Mouse (Mus musculus) heart, embryonic 14.5 days (tissue): ENCODE results near the gene Adamts5. TPM values are rescaled to one million over a fixed set of nuclear protein-coding genes. Genes with fewer than 3 reads are reported as not detected.

Source experiments
- ATAC-seq: fragments of 200-750 bp; cut with Nextera tagmentation; 2 replicates; pipeline ENCODE4 v1.8.0; 2017; ENCODE audit warnings: low read depth, moderate TSS enrichment; ENCODE audit not compliant: insufficient number of reproducible peaks, insufficient read depth, low FRiP score
- H3K27ac ChIP-seq, 2 experiments: fragments of 200-500 bp in 1 of 2; fragments of 300-500 bp in 1 of 2; sonication (generic) in 1 of 2; replicated peaks in 1 of 2; 2 replicates each; pipeline ENCODE4 v1.5.1; 2012 to 2014; ENCODE audit warnings: low read depth in 2 of 2, low read length in 2 of 2, control low read depth in 1 of 2, mild to moderate bottlenecking in 1 of 2, mixed read lengths in 1 of 2; ENCODE audit not compliant: control insufficient read depth in 1 of 2, insufficient read depth in 1 of 2
- H3K27me3 ChIP-seq: fragments of 300-500 bp; sonication (generic); 2 replicates; pipeline ENCODE4 v1.6.1; 2014; ENCODE audit warnings: mild to moderate bottlenecking, low read length, control low read depth; ENCODE audit not compliant: control insufficient read depth, insufficient read depth
- H3K36me3 ChIP-seq: fragments of 300-500 bp; sonication (generic); 2 replicates; pipeline ENCODE4 v1.6.1; 2014; ENCODE audit warnings: mild to moderate bottlenecking, control low read depth, low read length, mixed read lengths; ENCODE audit not compliant: control insufficient read depth, insufficient read depth
- H3K4me1 ChIP-seq, 2 experiments: fragments of 200-500 bp in 1 of 2; fragments of 300-500 bp in 1 of 2; sonication (generic) in 1 of 2; 2 replicates each; pipeline ENCODE4 v1.6.1; 2012 to 2014; ENCODE audit warnings: low read length in 2 of 2, control low read depth in 1 of 2, mixed read lengths in 1 of 2; ENCODE audit not compliant: control insufficient read depth in 2 of 2, insufficient read depth in 2 of 2
- H3K4me2 ChIP-seq: fragments of 300-500 bp; sonication (generic); 2 replicates; pipeline ENCODE4 v1.6.1; 2014; ENCODE audit warnings: mild to moderate bottlenecking, low read length
- H3K4me3 ChIP-seq, 2 experiments: fragments of 200-500 bp in 1 of 2; fragments of 300-500 bp in 1 of 2; sonication (generic) in 1 of 2; 2 replicates each; pipeline ENCODE4 v1.5.1; 2012 to 2014; ENCODE audit warnings: low read length in 2 of 2, mild to moderate bottlenecking in 2 of 2, control low read depth in 1 of 2, low read depth in 1 of 2, moderate library complexity in 1 of 2; ENCODE audit not compliant: control insufficient read depth in 1 of 2, insufficient read depth in 1 of 2
- H3K9ac ChIP-seq: fragments of 300-500 bp; sonication (generic); 2 replicates; pipeline ENCODE4 v1.6.1; 2014; ENCODE audit warnings: mild to moderate bottlenecking, low read length
- H3K9me3 ChIP-seq: fragments of 300-500 bp; sonication (generic); 2 replicates; pipeline ENCODE4 v1.6.1; 2016; ENCODE audit warnings: low read length, control low read depth; ENCODE audit not compliant: control insufficient read depth
- WGBS: fragments of 180-500 bp; shearing (Covaris S2); extraction: QIAGEN DNeasy Blood & Tissue Kit; methylation state at CpG from one replicate; pipeline ENCODE4 v1.1.7; 2014; 5-methylcytosine and 5-hydroxymethylcytosine counted together
- polyA plus RNA-seq: library from polyadenylated mRNA; unstranded; fragments of >200 nt; fragmentation: Nextera tagmentation; extraction: Ambion mirVana; gene quantifications from 2 replicates; pipeline ENCODE4 v1.2.1, GENCODE M21; 2014

Adamts5 gene
- polyA plus RNA-seq, 1 experiment from 2014 or later = 4.0 TPM

DNA sequence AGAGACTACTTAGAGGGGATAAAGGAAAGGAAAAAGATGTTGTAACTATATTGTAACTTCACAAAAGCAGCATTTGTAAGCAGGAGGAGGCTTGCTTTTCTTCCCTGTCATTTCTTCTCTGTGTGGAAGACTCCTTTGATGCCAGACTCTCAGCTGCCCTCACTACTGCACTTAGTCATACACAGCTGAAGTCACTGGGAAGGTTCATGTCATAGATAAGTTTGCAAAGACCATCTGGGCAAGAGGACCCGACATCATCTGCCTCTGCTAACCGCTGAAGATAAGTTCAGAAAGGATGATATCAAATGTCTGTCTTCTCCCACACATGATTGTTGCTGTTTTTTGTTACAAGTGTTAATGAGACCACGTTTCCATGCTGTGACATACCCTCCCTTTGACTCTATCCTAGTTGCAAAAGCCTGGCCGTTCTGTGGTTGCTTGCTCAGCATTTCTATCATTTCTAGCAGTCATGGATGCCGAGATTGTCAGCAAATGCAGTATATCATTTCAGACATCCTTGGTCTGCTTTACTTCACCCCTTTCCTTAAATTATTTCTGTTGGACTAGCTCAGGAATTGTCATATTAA is 79.2 kb downstream of the Adamts5 start:
- no peak for ATAC-seq
- H3K4me2 ChIP-seq = no peak overlapping the region
- no peaks in the 10 kb centered on the region for H3K9me3 ChIP-seq
- 0 out of 4 replicates have a peak, but pooled peaks cover 0 to 4% of the 10 kb centered on the region in 2 experiments for H3K4me1 ChIP-seq
- H3K27me3 ChIP-seq = no peaks in the 10 kb centered on the region
- WGBS = 39% methylated on average over 5 of the region's 5 CpGs
- no peak overlapping the region for H3K9ac ChIP-seq
- H3K4me3 ChIP-seq = no peak overlapping the region
- no peak overlapping the region for H3K27ac ChIP-seq
- H3K36me3 ChIP-seq = no peaks in the 10 kb centered on the region

DNA sequence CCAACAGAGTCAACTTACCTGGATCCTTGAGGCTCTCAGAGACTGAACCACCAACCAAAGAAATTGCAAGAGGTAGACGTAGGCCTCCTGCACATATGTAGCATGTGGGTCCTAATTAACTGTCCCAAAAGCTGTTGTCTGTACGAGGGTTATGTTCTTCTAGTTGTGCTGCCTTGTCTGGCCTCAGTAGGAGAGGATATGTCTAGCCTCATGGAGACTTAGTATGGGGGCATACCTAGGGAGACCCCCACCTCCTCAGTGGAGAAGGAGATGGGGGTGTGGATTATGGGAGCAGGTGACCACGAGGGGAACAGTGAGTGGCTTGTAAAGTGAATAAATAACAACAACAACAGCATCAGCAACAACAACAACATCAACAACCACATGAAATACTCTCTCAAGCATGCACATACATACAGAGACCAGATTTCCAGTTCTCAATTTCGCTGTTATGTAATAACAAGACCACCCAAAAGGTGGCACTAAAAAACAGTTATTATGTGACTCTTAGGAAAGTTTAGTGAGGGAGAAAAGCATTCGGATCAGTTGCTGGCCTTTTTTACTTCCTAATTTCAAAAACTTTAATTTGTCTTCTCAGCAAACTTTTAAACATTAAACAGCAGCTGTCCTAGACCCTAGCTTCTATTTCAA is 81.7 kb downstream of the Adamts5 start:
- H3K4me1 ChIP-seq = no peaks in the 10 kb centered on the region
- no peak; the same call in 1 of the 2 replicates for ATAC-seq
- 48% methylated on average over 5 of the region's 5 CpGs for WGBS

DNA sequence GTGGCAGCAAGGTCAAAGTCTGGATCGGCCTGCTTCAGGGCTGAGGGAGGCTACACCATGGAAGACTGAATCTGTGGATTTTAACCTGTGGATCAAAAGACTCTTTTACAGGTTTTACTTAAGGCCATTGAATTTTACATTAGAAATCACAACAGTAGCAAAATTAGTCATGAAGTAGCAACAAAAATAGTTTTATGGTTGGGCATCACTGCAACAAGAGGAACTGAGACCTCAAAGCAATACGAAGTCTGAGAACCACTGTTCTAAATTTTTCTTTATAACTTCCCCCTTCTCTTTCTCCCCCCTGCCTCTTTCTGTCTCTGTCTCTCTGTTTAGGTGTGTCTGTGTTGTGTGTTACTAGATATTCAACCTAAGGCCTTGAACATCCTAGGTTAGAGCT is 87.5 kb downstream of the Adamts5 start:
- H3K27ac ChIP-seq = no peak overlapping the region
- no peaks in the 10 kb centered on the region for H3K27me3 ChIP-seq
- no peaks in the 10 kb centered on the region for H3K36me3 ChIP-seq
- no peak overlapping the region for H3K9ac ChIP-seq
- H3K4me3 ChIP-seq = no peak overlapping the region
- 88% methylated on average over 2 of the region's 2 CpGs for WGBS
- no peaks in the 10 kb centered on the region for H3K9me3 ChIP-seq
- no peaks in the 10 kb centered on the region for H3K4me1 ChIP-seq
- ATAC-seq = no peak
- no peak overlapping the region for H3K4me2 ChIP-seq

More for the DNA sequence above, 81.7 kb downstream of the Adamts5 start:
- Histone ChIP-seq H3K4me2 (no peak overlapping the region), H3K9ac (no peak overlapping the region), H3K27ac (no peak overlapping the region), H3K4me3 (no peak overlapping the region), H3K36me3 (no peaks in the 10 kb centered on the region), H3K9me3 (no peaks in the 10 kb centered on the region), H3K27me3 (no peaks in the 10 kb centered on the region)

DNA sequence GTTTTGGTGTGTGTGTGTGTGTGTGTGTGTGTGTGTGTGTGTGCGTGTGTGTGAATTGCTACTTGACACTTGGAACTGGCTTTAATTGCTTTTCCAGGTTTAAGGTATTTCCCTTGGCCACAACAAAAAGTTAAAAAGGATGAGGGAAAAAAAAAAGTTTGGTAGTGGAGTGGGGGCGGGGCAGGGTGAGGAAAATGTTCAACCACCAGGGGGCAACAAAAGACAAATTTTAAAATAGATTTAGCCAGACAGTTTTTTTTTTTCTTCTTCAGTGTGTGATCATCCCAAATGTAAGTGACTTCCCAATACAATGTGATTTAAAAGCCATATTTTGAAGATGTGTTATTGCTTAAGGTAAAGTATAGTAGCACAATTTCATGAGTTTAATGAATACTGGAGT is 94.0 kb downstream of the Adamts5 start:
- Histone ChIP-seq H3K4me2 (peak overlapping the region; percentile 53), H3K4me1 (peaks cover 4 to 7% of the 10 kb centered on the region in 2 experiments; a peak in 3 of 4 replicates), H3K27ac (no peak overlapping the region), H3K9ac (no peak overlapping the region), H3K9me3 (no peaks in the 10 kb centered on the region), H3K27me3 (no peaks in the 10 kb centered on the region), H3K36me3 (no peaks in the 10 kb centered on the region), H3K4me3 (no peak overlapping the region)
- 19% methylated on average over 2 of the region's 2 CpGs for WGBS
- ATAC-seq = no peak

DNA sequence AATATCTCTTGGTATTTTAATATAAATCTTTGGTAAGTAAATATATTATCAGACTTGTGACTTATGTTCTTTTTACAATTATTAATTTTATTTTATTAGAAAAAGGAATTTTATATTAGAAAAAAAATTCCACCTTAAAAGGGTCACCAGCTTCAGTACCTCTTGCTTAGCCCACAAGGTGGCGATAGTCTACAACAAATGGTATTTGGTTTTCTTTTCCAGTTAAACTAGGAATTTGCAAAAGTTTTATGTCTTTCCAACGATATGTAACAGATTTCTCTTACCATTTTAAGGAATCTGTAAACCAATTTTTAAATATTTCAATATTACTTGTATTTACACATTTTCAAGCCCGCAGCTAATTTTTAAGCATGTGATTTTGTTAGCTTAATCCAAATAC is 94.6 kb downstream of the Adamts5 start:
- H3K27me3 ChIP-seq = no peaks in the 10 kb centered on the region
- no peak overlapping the region for H3K9ac ChIP-seq
- 13% methylated on average over 3 of the region's 3 CpGs for WGBS
- no peak overlapping the region for H3K4me3 ChIP-seq
- ATAC-seq = no peak
- no peak overlapping the region for H3K27ac ChIP-seq
- H3K4me2 ChIP-seq = peak overlapping the region; percentile 53
- peaks cover 4 to 7% of the 10 kb centered on the region in 2 experiments; a peak in 3 of 4 replicates for H3K4me1 ChIP-seq
- no peaks in the 10 kb centered on the region for H3K9me3 ChIP-seq
- no peaks in the 10 kb centered on the region for H3K36me3 ChIP-seq

Other genes starting within 250 kb of the Adamts5 start
- gene Adamts1, start 98.7 kb downstream of the Adamts5 start, polyA plus RNA-seq = 44.9 and 46.1 TPM in 2 replicates